Mouse (Mus musculus) thymus, adult 2 months (tissue): ENCODE results near the gene Atp10a.

Source experiments
- CTCF ChIP-seq: fragments of 200-500 bp; IDR thresholded peaks from 2 replicates; pipeline ENCODE4 v1.5.1; 2012; ENCODE audit warnings: mild to moderate bottlenecking, control low read depth, low read length, moderate library complexity, borderline replicate concordance; ENCODE audit not compliant: control insufficient read depth, poor library complexity, insufficient read depth; ENCODE audit errors: extremely low read depth
- POLR2A ChIP-seq: fragments of 200-500 bp; IDR thresholded peaks from 2 replicates; pipeline ENCODE4 v1.6.1; 2012; ENCODE audit warnings: mild to moderate bottlenecking, low read length, control low read depth, moderate library complexity; ENCODE audit not compliant: control insufficient read depth, poor library complexity, insufficient read depth; ENCODE audit errors: extremely low read depth

DNA sequence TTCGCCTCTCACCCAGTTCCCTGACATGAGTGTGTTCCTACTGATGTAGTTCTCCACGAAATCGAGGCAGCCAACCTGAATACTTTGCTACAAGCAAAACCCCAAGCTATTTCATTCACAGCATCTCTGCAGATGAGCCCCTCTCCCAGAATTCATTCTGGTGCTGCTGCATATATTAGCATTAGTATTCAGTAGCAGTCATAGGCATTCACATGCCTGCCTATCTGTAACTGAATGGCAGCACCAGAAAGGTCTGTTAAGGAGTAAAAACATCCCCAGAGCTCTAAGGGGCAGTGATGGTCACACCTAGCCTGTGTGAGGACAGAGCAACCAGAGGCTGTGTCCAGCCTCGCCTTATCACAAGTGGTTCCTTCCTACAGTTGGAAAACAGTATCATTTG lies 131.0 kb downstream of the Atp10a start:
- TF ChIP-seq CTCF (no peak), POLR2A (no peak)
